Mouse (Mus musculus): Measurements from ENCODE around the gene Esrrg.

DNA sequence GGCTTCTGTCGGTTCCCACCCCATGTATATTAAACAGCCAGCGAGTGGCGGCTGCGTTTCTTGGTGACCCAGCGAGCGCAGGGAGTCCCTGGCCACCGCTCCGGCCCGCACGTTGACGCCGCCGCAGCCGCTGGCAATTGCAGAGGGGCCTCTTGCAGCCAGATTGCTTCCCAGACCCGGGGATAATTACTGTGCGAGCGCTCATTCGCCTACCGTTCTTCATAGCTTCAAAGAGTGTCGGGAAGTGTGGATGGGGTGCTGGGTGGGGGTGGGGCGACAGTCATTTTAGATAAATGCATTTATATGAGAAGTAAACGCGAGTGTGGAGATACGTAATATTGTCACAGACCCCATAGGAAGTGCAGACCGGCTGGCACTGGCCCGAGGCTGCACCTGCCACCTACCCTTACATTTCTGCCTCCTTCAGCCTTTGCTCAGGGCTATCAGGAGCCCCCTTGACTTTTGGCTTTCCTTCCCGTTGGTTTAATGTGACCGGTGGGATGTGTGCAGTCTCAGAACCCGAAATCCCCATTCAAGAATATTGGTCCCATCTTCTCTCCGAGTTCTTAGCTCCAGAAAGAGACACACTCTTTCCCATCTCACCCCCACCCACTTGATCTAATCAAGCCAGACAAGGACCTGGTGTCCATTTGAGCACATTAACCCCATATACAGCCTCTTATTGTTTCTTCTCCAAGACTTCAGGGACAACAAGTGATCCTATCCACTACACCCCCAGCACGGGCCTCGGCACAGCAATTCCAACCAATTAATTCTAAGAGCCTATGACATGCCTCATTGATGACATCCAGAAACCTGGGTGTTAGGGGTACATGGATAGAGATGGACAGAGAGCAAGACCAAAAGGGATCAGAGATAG is 3.0 kb upstream of the Esrrg start:
- no peak for TF ChIP-seq CTCF (IDR thresholded peaks at IDR 0.05; ENCODE audit: extremely low read depth, insufficient read depth, insufficient read length, insufficient replicate concordance)
- TF ChIP-seq POLR2A (IDR thresholded peaks at IDR 0.05; ENCODE audit: low read depth, low read length) = no peak
